Mouse (Mus musculus) hindbrain, embryonic 14.5 days (tissue): Measurements from ENCODE around the gene Slc45a1. TPM values are rescaled to one million over a fixed set of nuclear protein-coding genes. Genes with fewer than 3 reads are reported as not detected.

Experiments used
- ATAC-seq: fragments of 200-750 bp; cut with Nextera tagmentation; 2 replicates; pipeline ENCODE4 v1.8.0; 2017; ENCODE audit warnings: moderate number of reproducible peaks, mild to moderate bottlenecking, moderate TSS enrichment, moderate library complexity; ENCODE audit not compliant: low FRiP score
- DNase-seq: peaks from one replicate; pipeline ENCODE4 v3.0.0-alpha.2; 2015; ENCODE audit warnings: low spot score
- H3K27ac ChIP-seq: fragments of 300-500 bp; sonication (generic); 2 replicates; pipeline ENCODE4 v1.5.1; 2014; ENCODE audit warnings: mild to moderate bottlenecking, moderate library complexity
- H3K27me3 ChIP-seq: fragments of 300-500 bp; sonication (generic); 2 replicates; pipeline ENCODE4 v1.6.1; 2014; ENCODE audit warnings: mild to moderate bottlenecking, low read length, mixed read lengths; ENCODE audit not compliant: control insufficient read depth, insufficient read depth
- H3K36me3 ChIP-seq: fragments of 300-500 bp; sonication (generic); replicated peaks from 2 replicates; pipeline ENCODE4 v1.6.1; 2014; ENCODE audit not compliant: control insufficient read depth, insufficient read depth
- H3K4me1 ChIP-seq: fragments of 300-500 bp; sonication (generic); replicated peaks from 2 replicates; pipeline ENCODE4 v1.6.1; 2014; ENCODE audit warnings: antibody characterized with exemption, low read length, mixed read lengths; ENCODE audit not compliant: control insufficient read depth, insufficient read depth
- H3K4me2 ChIP-seq: fragments of 300-500 bp; sonication (generic); replicated peaks from 2 replicates; pipeline ENCODE4 v1.6.1; 2014; ENCODE audit warnings: mild to moderate bottlenecking, moderate library complexity
- H3K4me3 ChIP-seq: fragments of 300-500 bp; sonication (generic); replicated peaks from 2 replicates; pipeline ENCODE4 v1.5.1; 2014; ENCODE audit warnings: mild to moderate bottlenecking, low read length
- H3K9ac ChIP-seq: fragments of 300-500 bp; sonication (generic); 2 replicates; pipeline ENCODE4 v1.6.1; 2014
- H3K9me3 ChIP-seq: fragments of 300-500 bp; sonication (generic); 2 replicates; pipeline ENCODE4 v1.6.1; 2016; ENCODE audit warnings: low read length; ENCODE audit not compliant: control insufficient read depth
- WGBS: fragments of 180-500 bp; shearing (Covaris S2); extraction: QIAGEN DNeasy Blood & Tissue Kit; methylation state at CpG from one replicate; pipeline ENCODE4 v1.1.7; 2014; 5-methylcytosine and 5-hydroxymethylcytosine counted together
- polyA plus RNA-seq: library from polyadenylated mRNA; unstranded; fragments of >200 nt; fragmentation: Nextera tagmentation; extraction: Ambion mirVana; gene quantifications from 2 replicates; pipeline ENCODE4 v1.2.1, GENCODE M21; 2014

Slc45a1 gene
- polyA plus RNA-seq = 35.9 and 37.9 TPM in 2 replicates

DNA sequence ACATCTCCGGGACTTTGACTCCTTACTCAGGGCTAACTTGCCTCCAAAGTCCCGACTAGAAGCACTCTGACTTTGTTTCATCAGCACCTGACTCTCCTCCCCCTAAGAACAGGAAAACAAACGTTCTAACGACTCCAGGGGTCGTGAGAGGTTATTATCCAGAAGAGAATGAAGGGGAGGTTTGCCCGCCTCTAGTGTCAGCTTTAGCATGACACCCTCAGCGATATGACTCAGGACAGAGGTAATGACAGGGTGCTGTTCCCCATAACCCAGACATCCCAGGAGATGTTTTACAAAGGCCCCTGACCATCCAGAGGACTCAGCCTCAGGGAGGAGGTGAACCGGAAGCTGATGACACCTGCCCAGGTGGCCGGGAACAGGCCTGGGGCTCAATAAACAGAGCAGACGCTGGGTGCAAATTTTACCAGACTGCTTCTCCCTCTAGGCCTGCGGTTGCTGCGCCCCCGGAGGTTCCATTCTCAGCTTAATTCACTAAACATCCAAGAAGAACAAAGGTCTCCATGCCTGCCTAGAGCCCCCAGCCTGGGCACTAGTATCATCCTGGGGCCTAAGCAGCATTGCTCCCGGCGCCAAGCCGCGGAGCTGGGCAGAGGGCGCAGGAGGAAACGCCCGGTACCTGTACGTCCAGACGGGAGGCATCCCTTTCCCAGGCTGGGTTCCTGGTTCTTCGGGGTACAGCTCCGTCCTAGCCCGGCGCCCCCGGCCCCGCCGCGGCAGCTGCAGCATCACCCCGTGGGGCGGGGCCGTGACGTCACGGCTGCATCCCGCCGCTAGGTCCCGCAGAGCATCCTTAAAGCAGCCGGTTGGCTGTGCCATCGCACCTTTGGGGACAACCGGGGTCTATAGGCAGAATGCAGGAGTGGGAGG is at the start of gene Slc45a1:
Gene Slc45a1, minus strand, starts transcription at position 785 of the 888 bp plus-strand sequence.
- no peaks in the 10 kb centered on the region for H3K9me3 ChIP-seq
- peak within 1 kb of the TSS; percentile 78 for H3K9ac ChIP-seq
- peak within 1 kb of the TSS; percentile 63 for H3K27ac ChIP-seq
- WGBS = 4% methylated on average over 41 of the region's 41 CpGs
- peak within 1 kb of the TSS; percentile 69 for H3K4me2 ChIP-seq
- peaks cover 9% of the 10 kb centered on the region; the same call in 1 of the 2 replicates for H3K4me1 ChIP-seq
- H3K36me3 ChIP-seq = no peaks in the 10 kb centered on the region; the same call in 1 of the 2 replicates
- ATAC-seq (peak; percentile 76; the same call in 1 of the 2 replicates), DNase-seq (peak; percentile 79)
- H3K27me3 ChIP-seq = no peaks in the 10 kb centered on the region; the same call in 1 of the 2 replicates
- H3K4me3 ChIP-seq = peak within 1 kb of the TSS; percentile 50

DNA sequence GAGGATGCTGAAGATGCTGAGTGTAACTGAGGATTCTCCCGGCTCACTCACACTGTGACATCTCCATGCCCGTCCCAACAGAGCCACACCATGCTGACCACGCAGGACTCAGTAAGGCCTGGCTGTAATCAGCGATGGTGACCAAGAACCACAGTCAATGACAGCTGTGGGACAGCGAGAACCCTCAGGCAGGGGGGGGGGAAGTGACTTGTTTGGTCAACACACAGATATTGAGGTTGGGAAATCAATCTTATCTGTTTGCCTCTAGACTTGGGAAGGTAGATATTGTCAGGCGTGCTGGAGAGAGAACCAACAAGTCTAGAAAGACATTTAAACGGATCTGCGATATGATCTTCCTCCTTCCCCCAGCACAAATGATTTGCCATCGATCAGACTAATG is 48.9 kb upstream of the Slc45a1 start:
- Histone ChIP-seq H3K36me3 (no peaks in the 10 kb centered on the region), H3K9ac (no peak overlapping the region), H3K27ac (no peak overlapping the region), H3K4me1 (no peaks in the 10 kb centered on the region), H3K27me3 (no peaks in the 10 kb centered on the region), H3K4me3 (no peak overlapping the region), H3K9me3 (no peaks in the 10 kb centered on the region), H3K4me2 (no peak overlapping the region)
- ATAC-seq = no peak
- WGBS = 96% methylated on average over 9 of the region's 9 CpGs
- DNase-seq = no peak

DNA sequence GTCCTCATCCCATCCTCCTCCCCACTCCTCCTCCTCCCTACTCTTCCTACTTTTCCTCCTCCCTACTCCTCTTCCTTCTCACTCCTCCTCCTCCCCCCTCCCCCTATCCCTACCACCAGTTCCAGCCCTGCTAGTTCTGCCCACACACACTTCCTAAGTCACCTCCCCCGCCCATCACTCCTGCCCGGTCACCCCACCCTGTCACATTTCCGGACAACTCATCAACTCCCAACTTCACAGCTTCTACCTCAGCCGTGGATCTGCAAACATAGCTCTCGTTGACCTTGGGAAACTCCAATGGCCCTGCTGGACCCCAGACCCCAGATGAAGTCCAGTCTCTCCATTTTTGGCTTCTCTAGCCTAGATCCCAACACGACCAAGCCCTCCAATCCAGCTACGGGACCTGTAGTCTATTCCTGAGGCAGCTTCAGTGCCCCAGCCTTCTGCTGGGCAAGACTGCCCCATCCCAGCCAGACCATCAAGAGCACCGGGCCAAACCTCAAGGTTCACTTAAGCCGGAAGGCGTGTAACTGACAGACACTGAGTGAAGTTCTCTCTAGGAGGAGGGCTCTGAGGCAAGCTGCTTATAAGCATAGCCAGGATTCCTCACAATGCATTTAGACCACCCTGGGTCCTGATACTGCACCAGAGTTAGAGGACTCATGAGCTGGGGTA is 42.6 kb upstream of the Slc45a1 start:
- H3K9ac ChIP-seq = no peak overlapping the region
- no peaks in the 10 kb centered on the region for H3K9me3 ChIP-seq
- no peaks in the 10 kb centered on the region for H3K27me3 ChIP-seq
- no peak overlapping the region for H3K4me2 ChIP-seq
- no peak for ATAC-seq
- no peak overlapping the region for H3K27ac ChIP-seq
- H3K4me1 ChIP-seq = no peaks in the 10 kb centered on the region
- no peak for DNase-seq
- no peaks in the 10 kb centered on the region for H3K36me3 ChIP-seq
- H3K4me3 ChIP-seq = no peak overlapping the region
- 88% methylated on average over 10 of the region's 10 CpGs for WGBS

DNA sequence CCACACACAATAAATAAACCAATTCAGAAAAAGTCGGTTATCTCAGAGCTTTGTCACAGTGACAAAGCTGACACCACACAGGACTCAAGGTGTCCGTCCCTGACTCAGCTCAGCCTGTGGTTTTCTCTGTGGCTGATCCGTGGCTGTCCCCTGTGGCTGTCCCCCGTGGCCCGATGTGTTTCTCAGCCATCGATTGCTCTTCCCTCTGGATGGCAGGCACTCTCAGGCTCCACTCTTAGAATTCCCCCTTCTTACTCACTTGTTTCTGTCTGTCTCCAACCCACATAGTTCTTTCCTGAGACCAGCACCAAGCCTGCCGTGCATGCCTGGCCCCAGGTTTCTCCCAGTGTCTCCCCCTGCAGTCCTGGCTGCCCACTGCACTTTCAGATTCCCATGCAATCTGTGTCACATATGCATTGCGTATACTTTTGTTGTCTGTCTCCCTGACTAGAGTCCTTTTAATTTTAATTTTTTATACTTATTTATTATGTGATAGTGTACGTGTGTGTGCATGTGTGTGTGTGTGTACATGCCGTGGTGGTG is 41.0 kb upstream of the Slc45a1 start:
- 78% methylated on average over 10 of the region's 10 CpGs for WGBS
- no peak for ATAC-seq

DNA sequence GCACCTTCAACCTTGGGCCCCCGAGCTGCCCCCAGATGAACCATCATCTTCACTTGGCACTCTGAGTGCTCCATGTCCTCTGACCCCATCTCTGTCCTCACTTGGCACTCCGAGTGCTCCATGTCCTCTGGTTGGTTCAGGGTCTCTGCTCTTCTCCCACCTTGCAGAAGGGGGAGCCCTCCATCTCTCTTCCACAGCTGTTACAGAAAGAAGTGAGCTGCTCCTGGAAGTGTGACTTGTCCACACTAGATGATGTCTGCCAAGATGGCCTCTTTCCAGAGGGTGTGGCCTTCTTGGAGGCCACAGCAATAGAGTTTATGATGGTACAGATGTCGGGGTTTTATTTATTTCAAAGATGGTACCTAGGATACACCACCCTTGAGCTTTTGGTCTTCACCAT is 38.8 kb upstream of the Slc45a1 start:
- H3K36me3 ChIP-seq = no peaks in the 10 kb centered on the region
- no peak overlapping the region for H3K4me2 ChIP-seq
- no peaks in the 10 kb centered on the region for H3K9me3 ChIP-seq
- ATAC-seq (no peak), DNase-seq (no peak)
- no peaks in the 10 kb centered on the region for H3K27me3 ChIP-seq
- 83% methylated on average over 3 of the region's 3 CpGs for WGBS
- no peaks in the 10 kb centered on the region for H3K4me1 ChIP-seq
- H3K9ac ChIP-seq = no peak overlapping the region
- H3K4me3 ChIP-seq = no peak overlapping the region
- no peak overlapping the region for H3K27ac ChIP-seq

More for the DNA sequence above, 41.0 kb upstream of the Slc45a1 start:
- no peak overlapping the region for H3K27ac ChIP-seq
- no peak overlapping the region for H3K4me3 ChIP-seq
- DNase-seq = no peak
- H3K9me3 ChIP-seq = no peaks in the 10 kb centered on the region
- no peaks in the 10 kb centered on the region for H3K4me1 ChIP-seq
- no peaks in the 10 kb centered on the region for H3K36me3 ChIP-seq
- H3K9ac ChIP-seq = no peak overlapping the region
- H3K4me2 ChIP-seq = no peak overlapping the region
- H3K27me3 ChIP-seq = no peaks in the 10 kb centered on the region

GRCm38 (mm10) chr4:150689553-150689952 is 37.6 kb upstream of the Slc45a1 start:
- Histone ChIP-seq H3K36me3 (no peaks in the 10 kb centered on the region), H3K9ac (no peak overlapping the region), H3K4me2 (no peak overlapping the region), H3K9me3 (no peaks in the 10 kb centered on the region), H3K4me1 (no peaks in the 10 kb centered on the region), H3K27me3 (no peaks in the 10 kb centered on the region), H3K27ac (no peak overlapping the region), H3K4me3 (no peak overlapping the region)
- 96% methylated on average over 10 of the region's 10 CpGs for WGBS
- ATAC-seq (no peak), DNase-seq (no peak)

DNA sequence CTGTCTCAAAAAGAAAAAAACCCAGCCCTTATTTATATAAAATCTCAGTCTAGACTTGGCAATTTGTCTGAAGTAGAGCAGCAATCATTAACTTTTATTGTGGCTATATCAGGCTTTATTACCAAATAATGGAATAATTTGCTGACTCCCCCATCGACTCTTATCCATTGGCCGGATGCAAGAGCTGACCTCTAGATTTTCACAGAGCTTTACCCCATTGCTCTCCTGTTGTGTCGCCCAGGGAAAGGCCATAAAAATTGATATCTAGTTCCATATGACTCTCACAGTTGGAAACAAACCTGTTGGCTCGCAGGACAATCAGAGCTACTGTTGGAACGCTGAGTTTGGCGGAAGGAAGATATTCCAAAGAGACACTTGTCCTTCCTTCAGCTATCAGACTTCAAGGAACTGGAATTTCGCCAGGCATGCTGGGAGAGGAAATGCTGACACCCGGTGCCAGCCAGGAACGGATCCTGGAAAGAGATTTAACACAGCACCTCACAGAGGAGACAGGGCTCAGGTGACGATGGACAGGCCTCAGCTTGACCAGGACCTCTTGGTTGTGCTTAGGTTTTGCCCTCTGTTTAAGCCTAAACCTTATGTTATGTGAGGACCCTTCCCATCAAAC is 35.3 kb upstream of the Slc45a1 start:
- no peak for ATAC-seq
- WGBS = 79% methylated on average over 10 of the region's 10 CpGs
- H3K27ac ChIP-seq = no peak overlapping the region

GRCm38 (mm10) chr4:150686538-150686937 is 34.6 kb upstream of the Slc45a1 start:
- no peak for DNase-seq
- no peaks in the 10 kb centered on the region for H3K9me3 ChIP-seq
- H3K27me3 ChIP-seq = no peaks in the 10 kb centered on the region
- no peaks in the 10 kb centered on the region for H3K36me3 ChIP-seq
- no peak for ATAC-seq
- no peaks in the 10 kb centered on the region for H3K4me1 ChIP-seq
- no peak overlapping the region for H3K4me3 ChIP-seq
- no peak overlapping the region for H3K27ac ChIP-seq
- H3K9ac ChIP-seq = no peak overlapping the region
- H3K4me2 ChIP-seq = no peak overlapping the region

More for the DNA sequence above, 35.3 kb upstream of the Slc45a1 start:
- H3K4me2 ChIP-seq = no peak overlapping the region
- H3K9ac ChIP-seq = no peak overlapping the region
- H3K9me3 ChIP-seq = no peaks in the 10 kb centered on the region
- H3K4me1 ChIP-seq = no peaks in the 10 kb centered on the region
- no peak for DNase-seq
- H3K4me3 ChIP-seq = no peak overlapping the region
- H3K36me3 ChIP-seq = no peaks in the 10 kb centered on the region
- H3K27me3 ChIP-seq = no peaks in the 10 kb centered on the region
